ENCODE assay signal across 21 mouse cellular contexts in the genomic region with DNA sequence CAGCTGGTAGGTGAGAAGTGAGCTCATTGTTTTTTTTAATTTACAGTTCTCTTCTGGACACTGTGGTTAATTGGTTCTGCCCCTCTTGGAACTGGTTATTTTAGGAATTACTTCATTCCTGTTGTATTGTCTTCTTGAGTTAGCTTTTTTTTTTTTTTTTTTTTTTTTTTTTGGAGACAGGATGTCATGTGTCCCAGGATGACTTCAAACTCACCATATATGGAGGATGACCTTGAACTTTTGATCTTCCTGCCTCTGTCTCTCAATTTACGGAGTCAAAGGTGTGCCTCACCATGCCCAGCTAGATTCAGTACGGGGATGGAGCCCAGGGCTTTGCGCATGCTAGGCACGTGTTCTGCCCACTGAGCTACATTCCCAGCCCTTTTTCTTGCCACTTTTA. TPM values are rescaled to one million over a fixed set of nuclear protein-coding genes. Genes with fewer than 3 reads are reported as not detected.
"Had no signal": no experiment of that assay in that cellular context is flagged by ENCODE, and none has a peak within 500 bp of the region (broad histone marks: within the 10 kb centered on the region; RNA-seq: fewer than 3 reads in every experiment).

No protein-coding gene starts in this region.

- H3K4me3 ChIP-seq: limb, embryonic 13.5 days; midbrain, embryonic 15.5 days; neural tube, embryonic 12.5 days; stomach, embryonic 15.5 days had no signal

- H3K36me3 ChIP-seq: limb, embryonic 13.5 days; midbrain, embryonic 15.5 days; neural tube, embryonic 12.5 days; stomach, embryonic 15.5 days had no signal

- H3K4me2 ChIP-seq: limb, embryonic 13.5 days; midbrain, embryonic 11.5 days; midbrain, embryonic 15.5 days; neural tube, embryonic 12.5 days; stomach, embryonic 15.5 days had no signal

- DNase-seq: kidney, adult 8-10 months; left cerebral cortex, postnatal 4 days; lung, adult 18-20 months; right cerebral cortex, postnatal 14 days; thymus, adult 2 months; thymus, postnatal 25 days had no signal

- H3K9me3 ChIP-seq: limb, embryonic 13.5 days; midbrain, embryonic 15.5 days; neural tube, embryonic 12.5 days; stomach, embryonic 15.5 days had no signal

- ATAC-seq: midbrain, embryonic 15.5 days had no signal

- H3K27ac ChIP-seq: limb, embryonic 13.5 days; liver, embryonic 14.5 days; midbrain, embryonic 15.5 days; neural tube, embryonic 12.5 days; stomach, embryonic 15.5 days had no signal

- H3K27me3 ChIP-seq: limb, embryonic 13.5 days; midbrain, embryonic 15.5 days; neural tube, embryonic 12.5 days; stomach, embryonic 15.5 days had no signal

- H3K9ac ChIP-seq: limb, embryonic 13.5 days; liver, embryonic 14.5 days; midbrain, embryonic 15.5 days; neural tube, embryonic 12.5 days; stomach, embryonic 15.5 days had no signal

RNA-seq across cellular contexts. Expression of gene Gm11541, which starts 22.7 kb away (rescaled TPM):
- total RNA-seq: layer of hippocampus, adult 18-20 months; layer of hippocampus, postnatal 10 days; left cerebral cortex, postnatal 4 days; liver, adult 2 months; megakaryocyte progenitor cell, adult 5-6 weeks; monocyte, adult 5-6 weeks; neutrophil, adult 5-6 weeks had no signal
- polyA plus RNA-seq: liver, adult 2 months; liver, embryonic 14.5 days; midbrain, embryonic 11.5 days; midbrain, embryonic 15.5 days; spleen, adult 2 months; testis, adult 2 months; thymus, adult 2 months; urinary bladder, adult 2 months had no signal

RNA-seq across cellular contexts. Expression of gene Eme1, which starts 27.9 kb away (rescaled TPM):
- total RNA-seq: monocyte, adult 5-6 weeks had no signal
- polyA plus RNA-seq: liver, adult 2 months had no signal
